Mouse (Mus musculus) heart, postnatal 0 days (tissue): ENCODE results near the gene Lsm7.

Source experiments
- CTCF ChIP-seq: IDR thresholded peaks from 2 replicates; pipeline ENCODE4 v1.5.1; 2016; ENCODE audit warnings: antibody characterized with exemption, control low read depth, low read depth
- EP300 ChIP-seq: IDR thresholded peaks from 2 replicates; pipeline ENCODE4 v1.6.1; 2016; ENCODE audit warnings: antibody characterized with exemption, low read depth

DNA sequence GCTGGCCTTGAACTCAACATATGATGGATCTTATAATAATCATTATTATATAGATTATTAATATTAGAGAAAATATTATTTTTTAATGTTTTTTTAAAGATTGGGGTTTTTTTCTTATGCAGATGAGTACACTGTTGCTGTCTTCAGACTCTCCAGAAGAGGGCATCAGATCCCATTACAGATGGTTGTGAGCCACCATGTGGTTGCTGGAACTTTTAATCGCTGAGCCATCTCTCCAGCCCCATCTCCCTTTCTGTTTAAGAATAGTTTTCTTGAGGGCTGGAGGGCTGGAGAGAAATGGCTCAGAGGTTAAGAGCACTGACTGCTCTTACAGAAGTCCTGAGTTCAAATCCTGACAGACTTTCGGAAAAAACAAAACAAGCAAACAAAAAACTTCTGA, 33.0 kb downstream of the Lsm7 start:
- TF ChIP-seq CTCF = peak; percentile 49
- no peak for TF ChIP-seq EP300
